Mouse (Mus musculus) kidney, adult 2 months (tissue): ENCODE measurements at regions not wholly inside any gene's neighbourhood (a gene's known extent, or its start where the extent isn't known, plus 50 kb on each side); places are given as distances from the start of the nearest gene placed in this dataset.

Experiments
- CTCF ChIP-seq: fragments of 200-500 bp; conservative IDR thresholded peaks from 2 replicates; pipeline ENCODE4 v1.5.1; 2011; ENCODE audit warnings: low read depth, mild to moderate bottlenecking, control low read depth, low read length, moderate library complexity, mixed read lengths; ENCODE audit not compliant: insufficient read depth, insufficient read length
- POLR2A ChIP-seq: fragments of 200-500 bp; IDR thresholded peaks from one replicate; pipeline ENCODE4 v1.6.1; 2011; ENCODE audit warnings: low read depth, low read length, control low read depth

DNA sequence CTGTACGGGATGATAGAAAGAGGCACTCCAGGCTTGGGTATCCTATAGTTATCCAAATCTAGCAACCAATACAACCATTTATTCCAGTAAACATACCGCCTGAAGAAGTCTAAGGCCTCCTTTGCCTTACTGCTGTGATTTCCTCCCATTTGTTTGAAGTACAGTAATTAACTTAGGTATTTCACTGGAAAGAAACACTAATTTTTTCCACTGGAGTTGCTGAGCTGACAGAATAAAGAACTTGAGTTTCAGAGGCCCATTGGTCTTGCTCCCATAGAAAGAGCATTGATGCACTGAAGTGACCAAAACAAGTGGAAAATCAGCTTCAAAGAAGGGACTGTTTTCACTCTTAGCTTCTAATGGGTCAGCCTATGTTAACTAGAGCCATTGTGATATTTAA lies 1100.8 kb upstream of the Gm7489 start:
- TF ChIP-seq CTCF: no peak
- TF ChIP-seq POLR2A: no peak
